Mouse (Mus musculus): Measurements from ENCODE around the gene Cdk9.

DNA sequence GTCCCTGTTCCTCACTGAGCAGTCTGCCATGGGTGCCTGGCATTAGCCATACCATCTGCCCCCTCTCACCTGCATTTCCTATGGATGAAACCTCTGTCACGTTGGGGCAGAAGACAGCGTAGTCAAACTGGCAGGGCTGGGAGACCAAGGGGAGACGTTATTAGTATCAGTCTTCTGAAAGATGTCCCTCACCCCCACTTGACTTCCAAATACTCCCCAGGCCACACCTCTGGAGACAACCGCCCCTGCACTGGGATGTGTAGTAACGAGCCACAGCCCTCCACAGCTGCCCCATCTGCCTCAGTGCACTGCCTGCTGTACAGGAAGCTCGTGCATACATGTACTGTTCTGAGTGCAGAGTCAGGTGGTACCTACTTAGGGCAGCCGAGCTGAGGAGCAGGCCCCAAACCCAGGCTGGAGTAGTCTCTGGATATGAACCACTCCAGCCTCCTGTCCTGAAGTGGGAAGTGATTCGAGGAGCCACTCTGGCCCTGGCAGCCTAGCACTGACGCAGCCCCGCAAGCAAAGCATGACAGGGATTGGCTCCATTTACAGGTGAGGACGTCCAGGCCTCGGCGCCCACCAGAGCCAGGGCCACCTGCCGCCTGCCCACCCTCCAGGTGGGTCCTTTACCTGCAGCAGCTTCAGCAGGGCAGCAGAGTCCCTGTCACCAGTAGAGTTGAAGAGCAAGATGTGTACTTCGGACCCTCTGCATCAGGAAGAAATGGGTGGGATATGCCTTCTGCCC is 28.0 kb downstream of the Cdk9 start:
- no peak for TF ChIP-seq CTCF (IDR thresholded peaks at IDR 0.05; ENCODE audit: control insufficient read depth, insufficient read depth, low read length)
- TF ChIP-seq POLR2A (IDR thresholded peaks at IDR 0.05; ENCODE audit: borderline replicate concordance, control insufficient read depth, low read depth, low read length), result no peak
